Mouse (Mus musculus): ENCODE data around the gene Rapgef2.
"Not testable (repeated sequence)": the region's sequence is repeated elsewhere in the genome, so short reads cannot be mapped to it uniquely, and the experiment has no call there.

The Rapgef2 gene

GRCm38 (mm10) chr3:79203178-79203577, 83.1 kb downstream of the Rapgef2 start:
- no peak for DNase-seq (ENCODE audit: low read depth, low spot score)

DNA sequence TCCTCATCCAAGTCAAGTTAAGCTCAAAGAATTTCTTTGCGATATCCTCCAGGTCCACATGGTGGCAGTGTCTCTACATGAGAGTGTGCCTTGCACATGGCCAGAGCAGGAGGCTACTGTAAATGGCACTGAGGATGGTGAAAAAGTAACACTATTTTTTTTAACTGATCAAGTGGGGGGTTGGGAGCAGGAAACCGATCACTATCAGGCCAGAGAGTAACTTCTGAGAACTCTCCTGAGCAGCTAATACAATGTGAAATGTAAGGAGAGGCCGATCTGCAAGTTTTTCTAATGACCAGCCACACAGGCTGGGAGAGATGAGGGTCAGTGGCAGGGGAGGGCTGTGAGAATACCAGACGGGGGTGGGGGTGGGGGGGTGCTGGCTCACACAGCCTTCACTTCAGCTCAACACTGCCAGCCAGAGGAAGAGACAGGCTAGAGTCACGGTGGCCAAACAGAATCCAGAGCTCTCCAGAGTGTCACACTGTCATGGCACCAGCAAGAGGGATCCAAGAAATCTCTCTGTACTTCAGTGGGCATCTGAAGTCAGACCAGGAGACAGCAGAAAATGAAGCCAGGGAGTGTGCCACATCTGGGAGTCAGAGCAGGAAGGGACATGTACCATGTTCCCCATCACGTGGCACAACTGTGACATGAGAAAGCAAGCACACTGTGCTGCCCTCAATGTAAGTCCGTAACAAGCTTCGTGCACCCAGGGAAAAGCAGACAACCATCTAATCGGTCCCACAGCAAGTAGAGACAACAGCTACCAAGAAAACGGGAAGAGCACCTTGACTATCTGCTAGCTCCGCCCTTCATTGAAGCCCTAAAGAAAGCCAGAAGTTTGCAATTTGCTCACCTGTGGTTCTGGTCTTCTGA, 83.8 kb downstream of the Rapgef2 start:
- DNase-seq (ENCODE audit: low read depth, low spot score), result peak; percentile 53

DNA sequence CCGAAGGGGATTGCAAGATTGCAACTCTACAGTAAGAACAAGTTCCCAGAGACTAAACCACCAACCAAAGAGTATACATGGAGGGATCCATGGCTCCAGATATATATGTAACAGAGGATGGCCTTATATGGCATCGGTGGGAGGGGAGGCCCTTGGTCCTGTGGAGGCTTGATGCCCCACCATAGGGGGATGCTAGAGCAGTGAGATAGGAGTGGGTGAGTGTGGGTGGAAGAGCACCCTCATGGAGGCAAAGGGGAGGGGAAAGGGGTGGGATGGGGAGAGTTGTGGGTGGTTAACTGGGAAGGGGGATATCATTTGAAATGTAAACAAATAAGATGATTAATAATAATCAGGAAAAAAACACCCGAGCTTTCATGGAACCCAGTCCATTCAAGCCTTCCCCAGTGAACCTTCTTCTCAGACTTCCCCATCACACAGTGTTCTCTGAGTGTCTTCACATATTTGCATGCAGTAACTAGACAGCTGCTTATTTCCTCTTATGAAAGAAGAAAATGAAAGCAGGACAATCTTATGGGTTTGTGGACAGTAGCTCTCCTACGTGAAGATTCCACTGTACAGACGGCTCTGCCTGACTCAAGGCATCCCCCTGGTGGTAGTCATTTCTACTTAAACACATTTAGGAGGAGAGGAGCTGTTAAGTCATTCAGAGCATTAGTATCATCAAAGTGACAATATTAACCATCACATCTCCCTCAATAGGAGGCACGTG, 89.4 kb downstream of the Rapgef2 start:
- DNase-seq (ENCODE audit: low read depth, low spot score), result no peak

DNA sequence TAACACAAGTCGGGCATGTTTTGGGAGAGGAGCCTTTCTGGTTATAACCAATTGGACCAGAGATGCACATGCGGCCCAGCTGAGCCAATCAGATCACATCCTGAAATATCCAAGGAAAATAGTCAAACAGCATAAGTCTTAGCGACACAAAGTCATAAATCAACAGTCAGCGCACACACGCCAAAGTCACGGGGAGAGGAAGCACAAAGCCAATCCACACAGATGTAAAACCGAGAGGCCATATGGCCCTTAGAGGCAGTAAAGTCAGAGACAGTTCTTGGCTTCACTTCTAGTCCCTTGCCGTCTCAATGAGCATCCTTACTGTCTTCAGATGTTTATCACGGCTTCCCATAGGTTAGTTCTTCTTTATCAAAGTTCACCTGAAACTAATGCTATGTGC, 91.0 kb downstream of the Rapgef2 start:
- no peak for DNase-seq (ENCODE audit: low read depth, low spot score)

DNA sequence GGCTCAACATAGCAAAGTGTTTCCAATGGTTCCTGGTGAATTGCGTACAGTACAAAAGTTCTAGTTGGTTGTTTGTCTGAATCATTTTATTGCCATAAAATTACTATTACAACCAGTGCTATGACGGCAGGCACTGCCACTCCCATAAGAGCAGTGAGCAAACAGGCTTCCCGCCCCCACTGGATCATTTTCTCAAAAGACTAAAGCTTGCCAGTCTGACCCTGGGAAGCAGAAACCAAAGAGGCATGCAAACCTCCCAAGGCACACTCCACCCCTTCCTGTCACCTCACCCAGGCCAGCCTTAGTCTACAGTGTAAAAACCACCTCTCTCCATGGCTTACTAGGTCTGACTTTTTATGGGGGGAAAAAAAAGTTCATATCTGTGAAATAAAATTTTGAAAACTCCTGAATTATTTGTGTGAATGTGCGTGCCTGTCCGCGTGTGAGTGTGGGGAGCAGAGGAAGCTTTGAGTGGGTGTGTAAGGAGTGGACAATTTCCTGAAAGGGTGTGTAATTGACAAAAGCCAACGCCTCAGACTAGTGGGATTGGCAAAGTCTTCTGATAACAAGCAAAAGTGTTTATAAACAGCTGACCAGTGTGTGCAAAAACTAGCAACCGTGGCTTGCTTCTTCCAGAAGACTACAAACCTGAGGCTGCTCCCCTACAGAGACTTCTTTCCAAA, 92.1 kb downstream of the Rapgef2 start:
- no peak for DNase-seq (ENCODE audit: low read depth, low spot score)

DNA sequence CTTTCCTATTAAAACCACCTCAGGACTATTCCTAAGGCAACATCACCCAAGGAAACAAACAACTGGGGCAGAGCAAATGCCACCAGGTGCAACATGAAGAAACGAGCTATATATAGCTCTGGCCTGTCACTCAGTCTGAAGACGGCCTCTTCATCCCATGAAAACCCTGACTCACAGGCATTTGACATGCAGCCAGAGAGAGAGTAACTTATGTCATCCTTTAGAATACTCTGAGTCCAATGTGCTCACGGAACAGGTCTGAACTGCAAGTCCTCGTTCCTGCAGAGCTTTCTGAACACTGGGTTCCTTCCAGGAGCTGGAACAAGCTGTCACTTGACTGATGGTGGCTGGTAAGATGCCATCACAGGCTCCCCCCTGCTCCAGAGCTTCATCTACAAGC, 93.3 kb downstream of the Rapgef2 start:
- DNase-seq (ENCODE audit: low read depth, low spot score), result no peak

GRCm38 (mm10) chr3:79191981-79192380, 94.3 kb downstream of the Rapgef2 start:
- DNase-seq (ENCODE audit: low read depth, low spot score), result no peak

DNA sequence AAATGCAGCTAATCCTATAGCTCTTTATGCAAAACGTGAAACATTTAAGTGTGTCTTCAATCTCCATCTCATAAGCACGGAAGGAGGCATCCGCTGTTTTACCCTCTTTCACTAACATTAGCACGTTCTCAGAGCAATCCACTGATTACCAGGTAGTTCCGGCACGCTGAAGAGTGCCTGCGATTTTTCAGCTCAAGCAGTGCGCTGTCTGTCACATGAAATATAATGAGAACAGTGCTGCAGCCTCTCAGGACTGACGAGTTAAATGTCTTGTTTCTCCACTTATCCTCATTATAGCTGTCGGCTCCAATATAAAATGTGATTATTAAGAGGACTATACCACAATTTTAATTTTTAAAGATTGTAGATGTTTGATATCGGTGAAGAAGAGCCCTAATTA, 94.8 kb downstream of the Rapgef2 start:
- DNase-seq (ENCODE audit: low read depth, low spot score), result no peak

GRCm38 (mm10) chr3:79190377-79190776, 95.9 kb downstream of the Rapgef2 start:
- no peak for DNase-seq (ENCODE audit: low read depth, low spot score)

GRCm38 (mm10) chr3:79187912-79188311, 98.4 kb downstream of the Rapgef2 start:
- DNase-seq (ENCODE audit: low read depth, low spot score), result no peak

GRCm38 (mm10) chr3:79182290-79182689, 104.0 kb downstream of the Rapgef2 start:
- DNase-seq (ENCODE audit: low read depth, low spot score), result no peak

GRCm38 (mm10) chr3:79181248-79181991, 104.9 kb downstream of the Rapgef2 start:
- DNase-seq (ENCODE audit: low read depth, low spot score), result no peak

DNA sequence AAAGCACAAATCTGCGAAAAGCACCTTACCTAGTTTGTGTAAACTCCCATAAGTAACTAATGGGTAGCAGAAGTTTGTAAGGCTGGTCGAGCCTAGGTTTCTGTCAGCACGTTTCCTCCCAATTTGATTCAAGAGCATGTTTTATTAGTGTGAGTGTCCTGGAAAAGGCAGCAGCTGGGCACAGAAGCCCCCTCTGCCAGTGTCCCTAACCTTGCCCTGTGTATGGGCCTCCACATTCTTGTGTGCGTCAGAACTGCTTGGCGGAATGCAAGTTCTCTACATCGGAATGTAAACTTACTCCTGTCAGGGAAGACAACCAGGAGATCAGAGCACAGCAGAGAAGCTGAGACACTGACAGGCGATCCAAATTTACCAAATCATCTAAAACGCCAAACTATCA, 106.2 kb downstream of the Rapgef2 start:
- no peak for DNase-seq (ENCODE audit: low read depth, low spot score)

DNA sequence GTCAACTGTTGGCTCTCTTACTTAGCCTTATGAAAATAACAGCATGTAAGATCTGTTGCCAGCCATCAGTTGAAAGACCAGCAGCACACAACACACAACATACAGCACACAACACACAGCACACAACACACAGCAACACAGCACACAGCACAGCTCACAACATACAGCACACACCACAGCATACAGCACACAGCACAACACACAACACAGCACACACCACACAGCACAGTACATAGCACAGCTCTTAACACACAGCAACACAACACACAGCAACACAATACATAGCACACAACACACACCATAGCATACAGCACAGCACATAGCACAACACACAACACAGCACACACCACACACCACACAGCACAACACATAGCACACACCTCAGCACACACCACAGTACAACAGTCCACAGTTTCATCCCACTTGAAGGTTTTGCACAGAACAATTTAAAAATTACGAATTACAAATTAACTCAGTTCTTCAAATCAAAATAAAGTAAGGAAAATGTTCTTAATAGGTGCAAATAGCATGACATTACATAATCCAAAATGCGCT, 106.7 kb downstream of the Rapgef2 start:
- no peak for DNase-seq (ENCODE audit: low read depth, low spot score)

DNA sequence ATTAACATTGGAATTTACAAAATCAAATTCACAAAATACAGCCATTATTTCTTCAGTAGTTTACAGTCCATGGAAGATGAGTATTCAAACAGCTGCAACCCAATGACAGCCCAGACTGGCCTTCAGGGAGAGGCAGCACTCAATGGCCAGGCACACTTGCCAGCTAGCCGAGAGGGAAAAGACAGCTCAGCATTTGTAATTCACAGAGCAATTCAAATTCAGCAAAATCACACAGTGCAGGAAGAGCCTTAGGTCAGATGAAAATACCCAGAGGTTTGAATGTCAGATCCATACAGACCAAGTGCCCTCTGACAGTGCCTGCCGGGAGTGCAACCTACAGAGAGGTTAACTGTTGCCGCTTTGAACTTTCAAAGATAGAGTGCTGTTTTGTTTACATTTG, 107.6 kb downstream of the Rapgef2 start:
- no peak for DNase-seq (ENCODE audit: low read depth, low spot score)

DNA sequence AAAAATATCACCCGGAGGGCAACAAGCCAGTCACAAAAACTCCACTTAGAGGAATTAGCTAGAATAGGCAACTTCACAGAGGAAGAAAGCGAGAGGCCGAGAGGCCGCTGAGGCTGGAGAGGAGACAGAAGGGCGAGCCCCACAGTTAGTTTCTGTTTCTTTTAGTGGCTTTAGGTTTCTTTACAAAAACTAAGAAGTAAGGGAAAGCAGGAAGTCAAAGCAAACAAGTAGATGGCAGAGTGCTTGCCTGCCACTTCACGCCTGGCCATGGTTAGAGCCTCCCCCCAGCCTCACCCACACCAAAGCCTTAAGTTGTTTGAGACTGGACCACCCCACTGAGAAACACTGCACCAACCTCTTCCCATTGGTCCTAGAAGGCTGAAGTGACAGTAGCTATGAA, 108.2 kb downstream of the Rapgef2 start:
- DNase-seq (ENCODE audit: low read depth, low spot score), result no peak

GRCm38 (mm10) chr3:79177136-79177870, 109.0 kb downstream of the Rapgef2 start:
- no peak for DNase-seq (ENCODE audit: low read depth, low spot score)

DNA sequence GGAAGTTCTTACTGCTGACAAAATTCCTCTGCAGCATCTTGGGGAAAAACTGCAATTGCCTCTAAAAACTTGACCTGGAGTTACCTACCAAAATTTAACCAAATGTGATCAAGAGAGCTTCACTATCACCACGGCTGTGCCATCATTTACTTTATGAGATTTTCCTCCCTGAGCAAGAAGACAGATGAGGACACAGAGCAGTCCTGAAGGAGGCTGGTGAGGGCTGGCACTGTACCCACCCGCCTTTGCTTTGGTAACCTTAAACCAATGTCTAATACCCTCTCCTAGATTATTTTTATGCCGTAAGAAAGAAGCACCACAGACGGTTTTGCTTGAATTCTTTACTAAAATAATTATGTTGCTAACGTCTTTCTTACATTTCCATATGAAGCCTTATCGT, 112.1 kb downstream of the Rapgef2 start:
- DNase-seq (ENCODE audit: low read depth, low spot score), result no peak

GRCm38 (mm10) chr3:79173291-79173690, 113.0 kb downstream of the Rapgef2 start:
- no peak for DNase-seq (ENCODE audit: low read depth, low spot score)

GRCm38 (mm10) chr3:79171146-79171545, 115.2 kb downstream of the Rapgef2 start:
- DNase-seq (ENCODE audit: low read depth, low spot score), result not testable (repeated sequence)
